In genomic region chr11:79069453-79070153, GRCm38 (mm10) we compare ENCODE assay signal across 11 mouse cellular contexts.
DNase-seq lines count a peak whose midpoint lies in the region; ATAC-seq and TF ChIP-seq lines count a peak whose summit lies in the region.
"Had no signal": no experiment of that assay in that cellular context is flagged by ENCODE, and none has a peak within 500 bp of the region (broad histone marks: within the 10 kb centered on the region; RNA-seq: fewer than 3 reads in every experiment).

No protein-coding gene starts in this region.

- no peaks in the 10 kb centered on the region for H3K36me3 ChIP-seq in midbrain, embryonic 10.5 days
- no peaks in the 10 kb centered on the region for H3K36me3 ChIP-seq in midbrain, embryonic 11.5 days (ENCODE audit: control insufficient read depth, insufficient read depth, low read length)
- H3K36me3 ChIP-seq in forebrain, embryonic 15.5 days: no peaks in the 10 kb centered on the region
- H3K36me3 ChIP-seq in liver, embryonic 14.5 days (replicated peaks; ENCODE audit: control insufficient read depth, insufficient read depth, low read depth): no peaks in the 10 kb centered on the region
- 0 out of 2 replicates have a peak, but pooled peaks cover 5% of the 10 kb centered on the region for H3K36me3 ChIP-seq in midbrain, postnatal 0 days (ENCODE audit: insufficient read depth, low read length)

- no peak for TF ChIP-seq CTCF in liver, embryonic 14.5 days (IDR thresholded peaks at IDR 0.05; ENCODE audit: low read depth)
- TF ChIP-seq CTCF in midbrain, postnatal 0 days (IDR thresholded peaks at IDR 0.05): no peak

- no peak overlapping the region for H3K4me3 ChIP-seq in midbrain, embryonic 10.5 days
- no peak overlapping the region for H3K4me3 ChIP-seq in midbrain, embryonic 11.5 days (ENCODE audit: low read depth, low read length)
- no peak overlapping the region for H3K4me3 ChIP-seq in forebrain, embryonic 15.5 days
- peak overlapping the region; percentile 59 for H3K4me3 ChIP-seq in liver, embryonic 14.5 days (ENCODE audit: insufficient read depth in 1 of 2, low read depth in 2 of 2, low read length in 2 of 2)
- H3K4me3 ChIP-seq in midbrain, postnatal 0 days (ENCODE audit: low read depth, low read length): no peak overlapping the region

- no peak for ATAC-seq in midbrain, embryonic 11.5 days (ENCODE audit: low FRiP score)
- peak; percentile 32 for ATAC-seq in forebrain, embryonic 15.5 days (replicated peaks)
- peak; percentile 70 for ATAC-seq in liver, embryonic 14.5 days (ENCODE audit: insufficient read depth)
- peak; percentile 52; the same call in 1 of the 2 replicates for ATAC-seq in midbrain, postnatal 0 days (ENCODE audit: low FRiP score)

- H3K4me1 ChIP-seq in midbrain, embryonic 10.5 days: peaks cover 23% of the 10 kb centered on the region
- peaks cover 6% of the 10 kb centered on the region for H3K4me1 ChIP-seq in midbrain, embryonic 11.5 days (ENCODE audit: control insufficient read depth, insufficient read depth, low read length)
- H3K4me1 ChIP-seq in forebrain, embryonic 15.5 days: peaks cover 15% of the 10 kb centered on the region
- peaks cover 52 to 69% of the 10 kb centered on the region in 2 experiments for H3K4me1 ChIP-seq in liver, embryonic 14.5 days (replicated peaks; ENCODE audit: control insufficient read depth in 2 of 2, insufficient read depth in 2 of 2, low read length in 1 of 2)
- 0 out of 2 replicates have a peak, but pooled peaks cover 4% of the 10 kb centered on the region for H3K4me1 ChIP-seq in midbrain, postnatal 0 days (ENCODE audit: insufficient read depth, low read length)

- TF ChIP-seq EP300 in liver, embryonic 14.5 days (IDR thresholded peaks at IDR 0.05; ENCODE audit: low read depth): peak; percentile 90

- WGBS in midbrain, embryonic 10.5 days: 68% methylated on average over 10 of the region's 10 CpGs
- WGBS in midbrain, embryonic 11.5 days: 52% methylated on average over 9 of the region's 10 CpGs
- 17% methylated on average over 10 of the region's 10 CpGs for WGBS in forebrain, embryonic 15.5 days
- WGBS in liver, embryonic 14.5 days (ENCODE audit: insufficient replicate concordance): 39% methylated on average over 9 of the region's 10 CpGs
- 17% methylated on average over 9 of the region's 10 CpGs for WGBS in midbrain, postnatal 0 days

- H3K9ac ChIP-seq in midbrain, embryonic 11.5 days (ENCODE audit: low read length): no peak overlapping the region
- H3K9ac ChIP-seq in forebrain, embryonic 15.5 days (replicated peaks): no peak overlapping the region
- peak overlapping the region; percentile 85 for H3K9ac ChIP-seq in liver, embryonic 14.5 days (replicated peaks)
- no peak overlapping the region for H3K9ac ChIP-seq in midbrain, postnatal 0 days (replicated peaks; ENCODE audit: low read length, poor library complexity, severe bottlenecking)

- no peak for DNase-seq in midbrain, embryonic 10.5 days (ENCODE audit: low spot score)
- no peak for DNase-seq in midbrain, embryonic 11.5 days (ENCODE audit: low spot score, missing footprints)
- peak; percentile 68 to 77 (median 74) for DNase-seq in liver, embryonic 14.5 days (ENCODE audit: low read depth in 3 of 3, low spot score in 3 of 3)
- peak; percentile 32 for DNase-seq in midbrain, postnatal 0 days (ENCODE audit: low spot score)
- DNase-seq in cerebellum, postnatal 4 days (ENCODE audit: low spot score in 2 of 2): no peak
- no peak for DNase-seq in spleen, postnatal 36 days (ENCODE audit: low spot score in 2 of 2)
- no peak for DNase-seq in urinary bladder, postnatal 10 days (ENCODE audit: low spot score)
- DNase-seq: thymus, postnatal 36 days had no signal

- no peaks in the 10 kb centered on the region for H3K9me3 ChIP-seq in midbrain, embryonic 10.5 days (replicated peaks)
- no peaks in the 10 kb centered on the region for H3K9me3 ChIP-seq in midbrain, embryonic 11.5 days (ENCODE audit: control insufficient read depth, low read length)
- no peaks in the 10 kb centered on the region for H3K9me3 ChIP-seq in forebrain, embryonic 15.5 days
- no peaks in the 10 kb centered on the region for H3K9me3 ChIP-seq in liver, embryonic 14.5 days (ENCODE audit: control insufficient read depth, low read length)
- H3K9me3 ChIP-seq in midbrain, postnatal 0 days (ENCODE audit: low read length): no peaks in the 10 kb centered on the region
- H3K9me3 ChIP-seq: G1E had no signal

- H3K27me3 ChIP-seq in midbrain, embryonic 10.5 days (ENCODE audit: low read depth, poor library complexity, severe bottlenecking): no peaks in the 10 kb centered on the region
- no peaks in the 10 kb centered on the region for H3K27me3 ChIP-seq in midbrain, embryonic 11.5 days (ENCODE audit: control insufficient read depth, insufficient read depth, low read length)
- no peaks in the 10 kb centered on the region for H3K27me3 ChIP-seq in forebrain, embryonic 15.5 days
- no peaks in the 10 kb centered on the region for H3K27me3 ChIP-seq in liver, embryonic 14.5 days (ENCODE audit: control insufficient read depth, insufficient read depth, low read length)
- no peaks in the 10 kb centered on the region for H3K27me3 ChIP-seq in midbrain, postnatal 0 days (ENCODE audit: insufficient read depth, low read length)

- H3K4me2 ChIP-seq in midbrain, embryonic 11.5 days: no peak overlapping the region
- no peak overlapping the region for H3K4me2 ChIP-seq in forebrain, embryonic 15.5 days (replicated peaks)
- H3K4me2 ChIP-seq in liver, embryonic 14.5 days (ENCODE audit: low read depth): peak overlapping the region; percentile 78
- no peak overlapping the region for H3K4me2 ChIP-seq in midbrain, postnatal 0 days (ENCODE audit: low read depth, low read length, poor library complexity, severe bottlenecking)

- peak overlapping the region; percentile 67 for H3K27ac ChIP-seq in midbrain, embryonic 10.5 days (replicated peaks)
- no peak overlapping the region for H3K27ac ChIP-seq in midbrain, embryonic 11.5 days (ENCODE audit: low read depth, low read length)
- H3K27ac ChIP-seq in forebrain, embryonic 15.5 days (replicated peaks): peak overlapping the region; percentile 69
- H3K27ac ChIP-seq in liver, embryonic 14.5 days: peak overlapping the region; percentile 96
- H3K27ac ChIP-seq in midbrain, postnatal 0 days (ENCODE audit: low read depth, low read length): peak overlapping the region; percentile 78
- H3K27ac ChIP-seq: kidney, postnatal 0 days had no signal

Comparison
In these comparisons a context has a peak if more than half of its experiments do, and no peak if none do; other contexts are left out.
1. DNase-seq: peak in liver, embryonic 14.5 days (3 of 3) and midbrain, postnatal 0 days (single experiment); none in midbrain, embryonic 10.5 days (single experiment), midbrain, embryonic 11.5 days (single experiment), cerebellum, postnatal 4 days (0 of 2), spleen, postnatal 36 days (0 of 2) and urinary bladder, postnatal 10 days (single experiment).
2. H3K4me3 ChIP-seq: peak in liver, embryonic 14.5 days (2 of 2); none in midbrain, embryonic 10.5 days (single experiment), midbrain, embryonic 11.5 days (single experiment), forebrain, embryonic 15.5 days (single experiment) and midbrain, postnatal 0 days (single experiment).